Mouse (Mus musculus) embryonic facial prominence, embryonic 14.5 days (tissue): ENCODE measurements around the gene Anapc13. TPM values are rescaled to one million over a fixed set of nuclear protein-coding genes. Genes with fewer than 3 reads are reported as not detected.
A peak's percentile ranks its signal among the peaks of the same experiment; 100 is the strongest.

Source experiments
- ATAC-seq: fragments of 200-750 bp; cut with Nextera tagmentation; 2 replicates; pipeline ENCODE4 v1.8.0; 2017; ENCODE audit warnings: low read depth, moderate number of reproducible peaks, moderate TSS enrichment
- DNase-seq: peaks from one replicate; pipeline ENCODE4 v3.0.0-alpha.2; 2015; ENCODE audit warnings: low spot score
- H3K27ac ChIP-seq: fragments of 300-500 bp; sonication (generic); replicated peaks from 2 replicates; pipeline ENCODE4 v1.5.1; 2014; ENCODE audit warnings: low read depth, mild to moderate bottlenecking, low read length, moderate library complexity
- H3K27me3 ChIP-seq: fragments of 300-500 bp; sonication (generic); replicated peaks from 2 replicates; pipeline ENCODE4 v1.6.1; 2014; ENCODE audit warnings: low read length; ENCODE audit not compliant: control insufficient read depth, insufficient read depth
- H3K36me3 ChIP-seq: fragments of 300-500 bp; sonication (generic); 2 replicates; pipeline ENCODE4 v1.6.1; 2014; ENCODE audit warnings: low read length, mixed read lengths; ENCODE audit not compliant: control insufficient read depth, insufficient read depth
- H3K4me1 ChIP-seq: fragments of 300-500 bp; sonication (generic); 2 replicates; pipeline ENCODE4 v1.6.1; 2014; ENCODE audit warnings: antibody characterized with exemption, low read length; ENCODE audit not compliant: control insufficient read depth, insufficient read depth
- H3K4me2 ChIP-seq: fragments of 300-500 bp; sonication (generic); 2 replicates; pipeline ENCODE4 v1.6.1; 2014; ENCODE audit warnings: low read depth, mild to moderate bottlenecking, low read length, moderate library complexity, mixed read lengths
- H3K4me3 ChIP-seq: fragments of 300-500 bp; sonication (generic); 2 replicates; pipeline ENCODE4 v1.5.1; 2014; ENCODE audit warnings: low read depth, mild to moderate bottlenecking, low read length
- H3K9ac ChIP-seq: fragments of 300-500 bp; sonication (generic); 2 replicates; pipeline ENCODE4 v1.6.1; 2014; ENCODE audit warnings: low read depth, mild to moderate bottlenecking, low read length, moderate library complexity, mixed read lengths
- H3K9me3 ChIP-seq: fragments of 300-500 bp; sonication (generic); 2 replicates; pipeline ENCODE4 v1.6.1; 2016; ENCODE audit warnings: low read length; ENCODE audit not compliant: control insufficient read depth
- WGBS: fragments of 180-500 bp; shearing (Covaris S2); extraction: QIAGEN DNeasy Blood & Tissue Kit; methylation state at CpG from one replicate; pipeline ENCODE4 v1.1.7; 2014; 5-methylcytosine and 5-hydroxymethylcytosine counted together
- polyA plus RNA-seq: library from polyadenylated mRNA; unstranded; fragments of >200 nt; fragmentation: Nextera tagmentation; extraction: Ambion mirVana; gene quantifications from 2 replicates; pipeline ENCODE4 v1.2.1, GENCODE M21; 2014

The Anapc13 gene
- polyA plus RNA-seq, 1 experiment from 2014 or later = 190 TPM

DNA sequence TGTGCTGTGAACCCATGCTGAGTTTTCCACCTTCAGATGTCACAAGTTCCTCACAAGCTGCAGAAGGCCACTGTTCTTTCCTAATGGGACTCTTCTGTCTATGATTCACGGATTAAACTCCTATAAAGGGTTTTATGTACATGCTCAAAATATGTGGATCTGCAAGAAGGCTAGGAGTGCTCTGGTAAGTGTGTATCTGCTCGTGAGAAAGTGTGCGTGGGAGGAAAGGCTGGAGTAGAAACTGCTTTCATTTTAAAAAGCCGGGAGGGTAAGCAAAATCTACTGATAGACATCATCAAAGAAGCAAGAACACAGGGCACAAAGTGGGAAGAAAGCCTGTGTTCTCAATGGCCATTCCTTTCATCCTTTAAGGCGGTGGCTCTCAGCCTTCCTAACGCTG is 20.9 kb downstream of the Anapc13 start:
- peaks cover 65% of the 10 kb centered on the region for H3K4me1 ChIP-seq
- WGBS = 85% methylated on average over 6 of the region's 6 CpGs
- no peak overlapping the region for H3K4me2 ChIP-seq
- ATAC-seq = no peak
- H3K9me3 ChIP-seq = no peaks in the 10 kb centered on the region
- H3K4me3 ChIP-seq = no peak overlapping the region
- no peaks in the 10 kb centered on the region for H3K27me3 ChIP-seq
- no peak overlapping the region for H3K9ac ChIP-seq
- DNase-seq = no peak
- no peaks in the 10 kb centered on the region for H3K36me3 ChIP-seq
- no peak overlapping the region for H3K27ac ChIP-seq

DNA sequence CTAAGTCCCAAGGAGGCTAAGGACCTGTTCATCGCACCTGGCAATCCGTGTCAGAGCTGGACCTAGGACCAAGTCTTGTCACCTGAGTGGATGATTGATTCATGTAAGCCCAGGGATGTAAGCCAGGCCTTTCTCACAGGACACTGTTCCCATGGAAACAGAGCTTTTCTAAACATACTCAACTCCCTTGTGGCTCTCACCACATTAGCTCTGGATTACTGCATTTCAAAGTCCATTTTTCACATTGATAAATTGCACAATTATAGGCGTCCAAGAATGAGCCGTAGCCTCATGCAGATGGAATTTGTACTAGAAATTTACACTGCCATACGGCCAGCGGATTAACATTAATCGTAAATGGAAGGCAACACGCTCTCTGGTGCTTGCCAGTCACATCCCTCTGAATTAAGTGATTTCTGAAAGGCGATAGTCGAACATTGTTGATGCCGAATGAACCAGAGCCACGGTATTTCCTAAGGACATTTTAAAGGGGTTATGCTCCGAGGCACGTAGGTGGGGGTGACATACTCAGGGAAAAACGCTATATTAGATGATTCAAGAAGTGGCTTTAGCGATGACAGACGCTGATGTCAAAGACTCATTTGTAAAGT is 23.9 kb downstream of the Anapc13 start:
- peak overlapping the region; percentile 60; the same call in 1 of the 2 replicates for H3K27ac ChIP-seq
- no peaks in the 10 kb centered on the region for H3K36me3 ChIP-seq
- ATAC-seq = peak; percentile 72
- H3K9ac ChIP-seq = no peak overlapping the region
- peak overlapping the region; percentile 16; the same call in 1 of the 2 replicates for H3K4me2 ChIP-seq
- peaks cover 38% of the 10 kb centered on the region for H3K4me1 ChIP-seq
- no peak overlapping the region for H3K4me3 ChIP-seq
- peak; percentile 87 for DNase-seq
- H3K27me3 ChIP-seq = no peaks in the 10 kb centered on the region
- WGBS = 37% methylated on average over 17 of the region's 17 CpGs
- no peaks in the 10 kb centered on the region for H3K9me3 ChIP-seq

DNA sequence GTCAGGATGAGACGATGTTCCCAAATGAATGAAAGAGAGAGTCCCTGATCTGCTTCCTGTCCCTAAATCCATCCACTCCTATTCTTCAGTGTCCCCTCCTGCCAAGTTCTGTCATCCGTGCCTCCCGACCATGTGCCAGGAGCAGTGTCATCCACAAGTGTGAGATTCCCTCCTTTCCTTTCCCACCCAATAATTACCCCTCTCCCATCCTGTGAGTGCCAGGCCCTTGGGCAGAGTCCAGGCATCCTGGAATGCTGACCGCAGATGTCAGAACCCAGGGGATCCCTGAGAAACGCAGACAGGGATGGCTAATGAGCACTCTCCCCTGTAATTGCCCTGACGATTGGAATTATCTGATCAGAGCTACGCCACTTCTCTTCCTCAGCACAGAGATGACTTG is 24.5 kb downstream of the Anapc13 start:
- Histone ChIP-seq H3K4me3 (no peak overlapping the region), H3K9ac (no peak overlapping the region), H3K4me2 (no peak overlapping the region), H3K36me3 (no peaks in the 10 kb centered on the region), H3K4me1 (peaks cover 31% of the 10 kb centered on the region), H3K27ac (peak overlapping the region; percentile 60; the same call in 1 of the 2 replicates), H3K27me3 (no peaks in the 10 kb centered on the region), H3K9me3 (no peaks in the 10 kb centered on the region)
- WGBS = 20% methylated on average over 7 of the region's 7 CpGs
- ATAC-seq (peak; percentile 23; the same call in 1 of the 2 replicates), DNase-seq (no peak)

DNA sequence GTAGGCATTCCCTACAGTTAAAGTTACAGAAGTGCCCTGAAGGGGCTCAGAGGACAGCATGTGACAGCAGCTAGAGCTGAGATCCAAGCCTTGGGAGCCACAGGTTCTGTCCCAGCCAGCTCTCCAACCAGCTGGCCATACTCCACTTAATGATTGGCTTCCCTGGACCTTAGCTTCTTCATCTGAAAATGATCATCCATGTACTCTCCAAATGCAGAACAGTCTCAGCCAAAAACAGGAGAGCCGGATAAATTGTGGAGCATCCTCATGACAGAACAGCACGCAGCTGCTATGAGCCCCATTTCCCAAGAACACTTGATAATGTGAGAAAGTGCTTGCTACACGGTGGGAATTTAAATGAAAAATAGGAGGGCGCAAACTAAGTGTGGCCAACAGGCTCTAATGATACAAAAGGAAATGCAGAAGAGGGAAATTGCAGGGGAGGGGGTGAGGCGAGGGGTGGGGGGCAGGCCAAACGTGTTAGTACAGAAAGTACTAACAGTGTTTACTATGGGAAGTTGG is 25.2 kb downstream of the Anapc13 start:
- Histone ChIP-seq H3K4me1 (peaks cover 25% of the 10 kb centered on the region), H3K27ac (no peak overlapping the region), H3K9me3 (no peaks in the 10 kb centered on the region), H3K27me3 (no peaks in the 10 kb centered on the region), H3K4me2 (no peak overlapping the region), H3K36me3 (no peaks in the 10 kb centered on the region), H3K4me3 (no peak overlapping the region), H3K9ac (no peak overlapping the region)
- no peak for DNase-seq
- WGBS = 53% methylated on average over 6 of the region's 6 CpGs
- no peak for ATAC-seq

DNA sequence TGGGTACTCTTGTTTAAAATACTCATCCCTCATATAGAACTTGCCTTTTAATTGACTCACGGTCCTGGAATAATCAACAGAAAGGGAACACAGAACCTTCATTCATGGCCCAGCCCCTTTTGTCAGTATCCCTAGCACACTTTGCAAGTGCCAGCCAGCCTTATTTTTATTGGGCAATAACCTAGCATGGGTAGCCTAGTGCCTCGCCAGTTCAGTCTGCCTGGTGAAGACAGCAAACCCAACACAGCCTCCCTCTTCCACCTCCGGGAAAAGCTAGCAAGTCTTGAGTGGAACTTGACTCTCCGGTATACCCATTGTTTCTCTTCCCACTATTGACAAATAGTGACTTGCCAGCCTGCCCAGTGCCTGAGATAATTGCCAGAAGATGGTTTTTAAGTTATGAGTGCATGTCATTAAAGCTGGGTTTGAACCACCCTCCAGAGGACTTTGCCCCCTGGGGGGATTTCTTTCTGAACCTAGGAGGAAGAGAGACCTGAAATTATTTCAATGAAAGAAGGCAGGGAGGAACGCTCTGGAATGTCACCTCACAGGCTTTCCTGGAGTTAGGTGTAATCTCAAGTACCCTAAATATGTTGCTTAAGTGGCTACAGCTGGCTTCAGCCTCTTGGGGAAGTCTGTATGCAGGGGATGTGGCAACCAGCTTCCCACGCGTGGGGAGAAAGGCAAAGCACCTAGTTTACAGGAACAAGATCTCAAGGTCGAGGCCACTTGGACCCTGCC is 30.4 kb downstream of the Anapc13 start:
- 0 out of 2 replicates have a peak, but pooled peaks have one; percentile 53 for ATAC-seq

DNA sequence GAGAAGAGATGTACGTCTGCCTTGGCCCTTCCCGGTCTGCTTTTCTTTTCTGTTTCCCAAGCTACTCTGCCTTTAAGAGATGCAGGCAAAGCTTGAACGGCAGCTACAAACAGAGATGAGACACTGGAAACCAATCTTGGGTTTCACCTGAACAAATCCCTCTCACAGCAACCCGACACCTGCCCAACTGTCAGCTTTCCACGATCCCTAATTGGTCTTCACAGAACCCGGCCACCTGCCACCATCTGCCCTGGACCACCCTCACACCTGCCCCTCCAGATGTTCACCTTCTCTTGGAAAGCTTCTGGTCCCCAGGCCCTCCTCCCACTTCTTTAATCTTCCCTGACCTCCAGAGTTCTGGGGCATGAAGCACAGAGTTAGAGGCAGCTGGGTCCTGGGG is 42.0 kb downstream of the Anapc13 start:
- peak; percentile 81 for ATAC-seq
- Histone ChIP-seq H3K9me3 (no peaks in the 10 kb centered on the region), H3K9ac (0 out of 2 replicates have a peak overlapping the region, but pooled peaks have one; percentile 27), H3K4me3 (no peak overlapping the region), H3K36me3 (no peaks in the 10 kb centered on the region), H3K4me2 (no peak overlapping the region), H3K27me3 (no peaks in the 10 kb centered on the region), H3K4me1 (0 out of 2 replicates have a peak, but pooled peaks cover 3% of the 10 kb centered on the region), H3K27ac (peak overlapping the region; percentile 39; the same call in 1 of the 2 replicates)
- WGBS = 17% methylated on average over 6 of the region's 6 CpGs
- peak; percentile 60 for DNase-seq

More for the DNA sequence above, 30.4 kb downstream of the Anapc13 start:
- Histone ChIP-seq H3K9ac (no peak overlapping the region), H3K36me3 (no peaks in the 10 kb centered on the region), H3K27me3 (no peaks in the 10 kb centered on the region), H3K4me3 (no peak overlapping the region), H3K9me3 (no peaks in the 10 kb centered on the region), H3K27ac (no peak overlapping the region; the same call in 1 of the 2 replicates), H3K4me1 (peaks cover 8% of the 10 kb centered on the region; the same call in 1 of the 2 replicates), H3K4me2 (no peak overlapping the region)
- DNase-seq = peak; percentile 71
- WGBS = 42% methylated on average over 8 of the region's 8 CpGs

DNA sequence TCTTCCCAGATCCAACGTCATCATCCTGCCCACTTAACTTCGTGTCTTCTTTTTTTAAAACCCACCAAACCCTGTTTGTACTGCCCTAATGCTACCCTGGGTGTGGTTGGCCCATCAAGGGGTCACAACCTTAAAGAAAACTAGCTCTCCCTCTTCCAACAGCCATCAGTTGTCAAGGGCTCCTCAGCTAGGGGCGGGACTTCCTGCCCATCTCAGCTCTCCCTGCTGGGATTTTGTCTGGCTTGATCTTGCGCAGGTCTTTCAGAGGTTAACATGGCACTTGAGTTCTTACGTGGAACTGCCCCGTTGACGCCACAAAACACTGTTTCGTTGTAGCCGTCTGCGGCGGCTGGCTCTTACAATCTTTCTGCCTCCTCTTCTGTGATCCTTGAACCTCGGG is 42.8 kb downstream of the Anapc13 start:
- ATAC-seq (no peak), DNase-seq (no peak)
- no peaks in the 10 kb centered on the region for H3K9me3 ChIP-seq
- H3K27ac ChIP-seq = no peak overlapping the region
- no peaks in the 10 kb centered on the region for H3K27me3 ChIP-seq
- H3K4me1 ChIP-seq = 0 out of 2 replicates have a peak, but pooled peaks cover 3% of the 10 kb centered on the region
- 84% methylated on average over 12 of the region's 12 CpGs for WGBS
- H3K4me2 ChIP-seq = no peak overlapping the region
- no peaks in the 10 kb centered on the region for H3K36me3 ChIP-seq
- no peak overlapping the region for H3K4me3 ChIP-seq
- no peak overlapping the region for H3K9ac ChIP-seq

DNA sequence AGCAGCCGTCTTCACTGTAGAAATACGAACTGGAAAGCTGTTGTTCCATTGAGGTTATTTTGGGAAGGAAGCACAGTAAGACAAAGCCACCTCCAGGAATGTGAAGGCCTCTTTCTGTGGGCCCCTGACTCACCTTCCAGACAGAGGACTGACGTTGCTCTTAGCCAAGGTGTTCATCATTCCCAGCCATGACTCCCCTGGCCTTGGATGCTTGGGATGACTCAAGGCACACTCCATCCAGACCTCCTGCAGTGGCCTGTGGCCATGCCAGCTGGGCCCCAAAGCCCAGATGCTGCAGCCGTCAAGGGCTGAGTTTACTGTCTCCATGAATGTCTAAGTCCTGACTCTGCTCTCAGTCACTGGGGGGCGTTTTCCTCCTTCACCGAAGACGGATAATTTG is 47.3 kb downstream of the Anapc13 start:
- H3K9ac ChIP-seq = no peak overlapping the region
- 55% methylated on average over 7 of the region's 7 CpGs for WGBS
- no peak for DNase-seq
- no peak overlapping the region for H3K4me2 ChIP-seq
- no peak overlapping the region for H3K4me3 ChIP-seq
- H3K9me3 ChIP-seq = no peaks in the 10 kb centered on the region
- H3K27me3 ChIP-seq = no peaks in the 10 kb centered on the region
- no peak overlapping the region for H3K27ac ChIP-seq
- ATAC-seq = no peak
- H3K4me1 ChIP-seq = 0 out of 2 replicates have a peak, but pooled peaks cover 3% of the 10 kb centered on the region
- H3K36me3 ChIP-seq = no peaks in the 10 kb centered on the region
